Mouse (Mus musculus) gastrocnemius, postnatal 36 days (tissue): ENCODE measurements around the gene Tmem165. TPM values are rescaled to one million over a fixed set of nuclear protein-coding genes. Genes with fewer than 3 reads are reported as not detected.

Experiments
- DNase-seq, 2 experiments: peaks; one replicate each; pipeline ENCODE4 v3.0.0; 2022
- intact Hi-C: fragments of 180-260 bp; cut with DNase I; formaldehyde crosslinking; loops from one replicate; pipeline ENCODE4 v1.15.1; 2025
- total RNA-seq, 2 experiments: library from RNA; stranded (reverse); gene quantifications; 2 replicates each; pipeline ENCODE4 v1.2.3; 2021

Tmem165 gene
- total RNA-seq, 2 experiments from 2014 or later, result 13.8 to 17.0 TPM

GRCm38 (mm10) chr5:76163828-76164390 is 19.8 kb upstream of the Tmem165 start:
- intact Hi-C loops, result no loop called here
- DNase-seq, result no peak

DNA sequence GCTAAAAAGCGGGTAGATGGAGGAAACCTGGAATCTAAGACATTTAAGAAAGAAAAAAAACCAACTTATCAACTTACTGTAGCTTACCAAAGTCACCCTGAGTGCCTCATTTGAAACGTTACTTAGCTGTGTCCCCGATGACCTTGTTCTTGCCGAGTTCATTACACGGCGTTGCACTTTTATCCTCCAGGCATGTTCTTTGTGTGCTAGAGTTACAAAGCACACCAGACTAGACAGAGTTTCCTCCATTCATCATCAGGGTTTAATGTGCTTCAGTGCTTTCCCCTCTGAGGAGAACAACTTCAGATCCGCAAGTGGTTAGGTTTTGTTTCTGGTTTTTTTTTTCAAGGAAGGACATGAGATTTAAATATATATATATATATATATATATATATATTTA is 18.9 kb upstream of the Tmem165 start:
- intact Hi-C loops, result no loop called here
- no peak for DNase-seq

DNA sequence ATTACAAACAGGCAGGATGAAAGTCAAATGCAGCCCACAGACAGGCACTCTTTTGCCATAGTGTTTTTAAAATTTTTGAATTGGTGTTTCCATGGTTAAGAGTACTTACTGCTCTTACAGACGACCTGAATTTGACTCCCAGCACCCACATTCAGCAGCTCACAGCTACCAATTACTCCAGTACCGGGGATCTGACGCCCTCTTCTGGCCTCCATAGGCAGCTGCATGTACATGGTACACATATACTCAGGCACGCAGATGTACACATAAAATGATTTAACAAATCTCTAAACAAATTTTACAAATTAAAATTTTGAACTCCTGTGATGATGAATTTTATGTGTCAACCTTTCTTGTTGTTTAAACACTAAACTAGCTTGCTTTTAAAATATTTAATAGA is 13.2 kb upstream of the Tmem165 start:
- no peak for DNase-seq
- intact Hi-C loops, result no loop called here

GRCm38 (mm10) chr5:76171039-76171438 is 12.6 kb upstream of the Tmem165 start:
- intact Hi-C loops, result no loop called here
- no peak for DNase-seq

GRCm38 (mm10) chr5:76175051-76175450 is 8.6 kb upstream of the Tmem165 start:
- intact Hi-C loops, result no loop called here
- no peak for DNase-seq

DNA sequence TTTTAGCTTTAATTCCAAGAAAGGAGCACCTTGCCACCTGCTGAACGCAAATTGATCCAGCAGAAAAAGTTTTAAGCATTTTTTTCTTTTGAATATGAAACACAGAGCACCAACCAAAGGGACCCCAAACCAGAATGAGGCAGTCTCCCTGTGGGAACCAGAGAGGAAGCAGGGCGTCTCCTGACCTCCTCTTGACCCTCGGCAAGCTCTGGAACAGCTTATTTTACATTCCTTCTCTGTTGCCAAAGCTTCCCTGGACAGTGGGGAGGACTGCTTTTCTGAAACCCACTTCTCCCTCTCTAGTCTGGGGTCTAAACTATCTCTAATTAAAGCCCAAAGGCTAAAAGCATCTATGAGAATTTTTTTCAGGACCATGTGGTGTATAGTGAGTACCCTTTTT is 7.3 kb upstream of the Tmem165 start:
- no peak for DNase-seq
- intact Hi-C loops, result no loop called here

DNA sequence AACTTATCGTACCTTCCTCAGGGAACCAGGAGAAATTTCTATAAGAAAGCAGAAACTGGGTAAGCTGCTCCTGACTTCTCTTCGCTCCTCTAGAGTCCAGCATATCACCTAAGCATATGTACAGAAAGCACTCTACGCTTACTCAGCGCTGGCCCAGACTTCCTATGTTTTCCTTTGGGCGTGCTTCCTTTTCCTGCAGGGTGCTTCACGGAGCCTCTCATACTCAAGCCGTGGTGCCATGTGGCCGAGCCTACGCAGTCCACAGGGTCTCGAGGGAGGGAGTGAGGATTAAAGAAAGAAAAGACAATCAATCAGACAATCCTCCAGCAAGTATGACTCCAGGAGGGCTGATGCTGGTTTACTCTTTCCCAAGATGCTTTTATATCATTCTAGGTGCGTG is 6.8 kb upstream of the Tmem165 start:
- intact Hi-C loops, result no loop called here
- DNase-seq, result no peak

DNA sequence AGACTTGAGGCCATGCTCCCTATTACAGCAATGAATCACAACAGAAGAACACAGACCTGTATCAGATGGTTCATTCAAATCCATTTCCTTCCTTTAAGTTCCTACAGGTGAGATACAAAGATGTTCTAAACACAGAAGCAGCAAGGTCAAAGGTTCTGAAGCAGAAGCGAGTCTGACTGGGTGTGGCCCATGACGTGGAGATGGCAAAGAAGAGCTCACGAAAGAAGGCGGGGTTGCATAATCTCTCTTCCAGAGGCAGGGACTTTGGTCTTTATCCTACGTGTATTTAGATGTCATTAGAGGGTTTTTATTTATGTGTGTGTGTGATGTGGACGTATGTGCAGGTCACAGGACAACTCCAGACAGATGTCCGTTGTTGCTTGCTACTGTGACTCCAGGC is 6.0 kb upstream of the Tmem165 start:
- intact Hi-C loops, result no loop called here
- DNase-seq, result no peak

- intact Hi-C loops, result no loop called here
- DNase-seq, result no peak
These were observed 4.5 kb upstream of the Tmem165 start for GRCm38 (mm10) chr5:76179171-76179570.

GRCm38 (mm10) chr5:76179791-76180190 is 3.9 kb upstream of the Tmem165 start:
- no peak for DNase-seq
- intact Hi-C loops, result loop anchor here (5.0 kb wide), 1 partner anchor 37 kb away; the partner anchor contains the start of gene Srd5a3

- no peak for DNase-seq
- intact Hi-C loops, result loop anchor here (5.0 kb wide), 1 partner anchor 40 kb away; the partner anchor contains the start of gene Srd5a3
These were observed 1.4 kb upstream of the Tmem165 start for GRCm38 (mm10) chr5:76182326-76182725.

DNA sequence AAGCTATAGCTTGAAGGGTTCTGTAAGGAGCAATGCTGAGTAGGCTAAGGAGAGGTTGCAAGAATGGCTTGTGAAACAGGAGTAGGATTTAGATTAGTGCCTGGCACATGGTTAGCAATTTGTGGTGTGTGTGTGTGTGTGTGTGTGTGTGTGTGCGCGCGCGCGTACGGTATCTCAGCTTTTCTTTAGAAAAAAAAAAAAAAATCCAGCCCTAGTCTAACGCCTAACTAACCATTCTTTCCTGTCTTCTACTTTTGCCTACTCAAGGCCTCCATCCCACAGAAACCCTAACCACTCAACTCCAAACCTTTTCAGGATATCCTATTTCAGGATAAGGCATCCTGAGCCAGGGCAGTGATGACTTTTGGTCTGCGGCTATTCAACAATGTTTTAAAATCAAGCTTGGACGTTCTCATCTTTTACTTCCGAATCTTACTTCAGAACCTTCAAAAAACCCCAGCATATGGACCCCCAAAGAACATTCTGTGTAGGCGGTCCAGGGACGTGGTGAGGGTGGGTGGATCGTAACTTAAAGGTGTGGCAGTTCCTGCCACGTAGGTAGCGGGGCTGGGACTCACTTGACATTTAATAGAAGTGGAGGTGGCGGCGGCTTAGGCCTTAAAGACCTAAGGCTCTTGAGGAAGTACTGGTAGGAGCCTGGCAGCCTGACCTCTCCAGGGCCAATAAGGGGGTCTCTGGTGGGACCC is 484 bp upstream of the Tmem165 start:
- intact Hi-C loops, result loop anchor here (5.0 kb wide), 1 partner anchor 41 kb away; the partner anchor contains the start of gene Srd5a3

GRCm38 (mm10) chr5:76184286-76185080 is 803 bp downstream of the Tmem165 start:
- DNase-seq, result peak; percentile 39 to 47
- intact Hi-C loops, result loop anchor here (5.0 kb wide), 1 partner anchor 42 kb away; the partner anchor contains the start of gene Srd5a3

More for the DNA sequence above, 484 bp upstream of the Tmem165 start:
- no peak for DNase-seq

DNA sequence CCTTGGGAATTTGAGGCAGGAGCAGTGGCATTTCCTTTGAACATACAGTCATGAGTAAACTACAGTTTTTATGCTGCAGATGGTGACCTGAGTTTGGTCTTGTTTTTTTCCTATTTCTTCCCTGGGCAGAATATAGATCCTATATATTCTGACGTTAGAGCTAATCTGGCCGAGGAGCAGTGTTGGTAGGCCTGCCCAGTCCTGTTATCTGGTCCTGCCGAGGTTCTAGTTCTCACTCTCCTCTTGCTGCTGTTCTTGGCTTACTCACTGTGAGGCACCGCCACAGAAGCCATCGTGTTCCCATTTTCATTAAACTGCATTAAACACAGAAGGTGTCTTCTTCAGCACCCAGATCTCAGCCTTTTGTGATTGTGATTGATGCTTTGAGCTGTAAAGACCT is 4.2 kb downstream of the Tmem165 start:
- DNase-seq, result no peak
- intact Hi-C loops, result no loop called here

GRCm38 (mm10) chr5:76190609-76191008 is 6.9 kb downstream of the Tmem165 start:
- intact Hi-C loops, result no loop called here

DNA sequence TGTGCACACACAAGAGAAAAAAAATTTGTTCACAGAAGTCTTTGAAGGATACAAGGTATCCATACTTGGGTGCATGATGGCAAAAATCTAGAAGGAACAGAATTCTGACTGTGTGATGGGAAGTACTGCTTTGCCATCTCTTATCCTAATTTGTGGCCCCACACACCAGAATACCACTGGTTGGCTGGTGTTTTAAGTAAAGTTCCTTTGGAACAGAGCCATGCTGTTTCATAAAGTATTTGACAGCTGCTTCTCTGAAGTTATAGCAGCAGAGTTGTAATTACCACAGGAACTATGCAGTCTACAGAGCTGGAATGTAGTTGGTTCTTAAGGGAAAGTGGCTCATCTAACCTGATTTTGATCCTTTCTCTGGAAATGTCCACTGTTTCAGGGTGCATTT is 9.4 kb downstream of the Tmem165 start:
- intact Hi-C loops, result no loop called here

More at GRCm38 (mm10) chr5:76190609-76191008, 6.9 kb downstream of the Tmem165 start:
- DNase-seq, result no peak

GRCm38 (mm10) chr5:76194377-76194945 is 10.8 kb downstream of the Tmem165 start:
- no peak for DNase-seq
- intact Hi-C loops, result no loop called here

More for the DNA sequence above, 9.4 kb downstream of the Tmem165 start:
- DNase-seq, result no peak

DNA sequence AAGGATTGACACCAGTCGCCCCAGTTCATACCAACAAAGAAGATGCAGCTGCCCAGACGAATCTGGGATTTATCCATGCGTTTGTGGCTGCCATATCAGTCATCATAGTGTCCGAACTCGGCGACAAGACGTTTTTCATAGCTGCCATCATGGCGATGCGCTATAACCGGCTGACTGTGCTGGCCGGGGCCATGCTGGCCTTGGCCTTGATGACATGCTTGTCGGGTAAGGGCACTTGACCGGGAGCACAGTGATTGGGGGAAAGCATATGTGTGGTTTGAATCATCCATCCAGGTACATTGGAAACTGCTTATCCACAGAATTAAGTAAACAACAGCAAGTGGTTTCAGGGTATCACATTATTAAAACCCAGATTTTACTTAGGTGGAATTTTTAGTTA is 15.7 kb downstream of the Tmem165 start:
- no peak for DNase-seq
- intact Hi-C loops, result no loop called here

DNA sequence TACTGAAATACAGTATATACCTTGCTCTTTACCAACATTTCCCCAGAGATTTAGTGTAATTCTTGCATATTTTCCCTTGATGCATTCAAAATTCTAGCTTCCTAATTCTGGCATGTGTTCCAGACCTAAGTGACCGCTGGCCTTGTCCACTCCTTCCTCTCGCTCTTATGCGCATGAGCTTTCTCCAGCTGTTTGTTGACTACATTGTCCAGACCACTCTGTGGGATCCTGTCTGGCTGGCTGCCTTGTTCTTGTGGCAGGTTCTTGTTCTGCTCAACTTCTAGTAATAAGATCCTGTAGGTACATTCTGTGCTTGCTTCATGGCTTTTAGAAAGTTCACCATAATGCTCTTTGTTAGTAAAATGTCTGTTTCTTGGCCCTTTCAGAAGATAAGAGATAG is 19.5 kb downstream of the Tmem165 start:
- intact Hi-C loops, result no loop called here
- no peak for DNase-seq

DNA sequence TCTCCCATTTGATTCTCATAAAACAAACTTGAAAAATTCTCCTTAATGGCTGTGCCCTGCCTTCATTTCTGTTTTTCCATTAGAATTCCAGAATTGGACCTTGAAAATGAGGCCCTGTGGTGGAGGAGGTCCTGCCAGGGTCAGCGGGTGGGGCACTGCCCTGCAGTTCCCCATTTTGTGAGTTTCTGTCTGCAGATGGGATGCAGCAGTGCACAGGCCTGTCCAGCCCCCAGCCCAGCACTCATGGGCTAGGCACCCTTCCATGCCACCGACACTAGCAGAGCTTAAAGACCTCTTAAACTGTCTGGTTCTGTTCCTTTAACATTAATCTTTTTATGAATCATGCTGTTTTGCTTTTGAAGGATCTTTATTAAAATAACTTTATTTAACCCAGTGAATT is 22.2 kb downstream of the Tmem165 start:
- intact Hi-C loops, result no loop called here

DNA sequence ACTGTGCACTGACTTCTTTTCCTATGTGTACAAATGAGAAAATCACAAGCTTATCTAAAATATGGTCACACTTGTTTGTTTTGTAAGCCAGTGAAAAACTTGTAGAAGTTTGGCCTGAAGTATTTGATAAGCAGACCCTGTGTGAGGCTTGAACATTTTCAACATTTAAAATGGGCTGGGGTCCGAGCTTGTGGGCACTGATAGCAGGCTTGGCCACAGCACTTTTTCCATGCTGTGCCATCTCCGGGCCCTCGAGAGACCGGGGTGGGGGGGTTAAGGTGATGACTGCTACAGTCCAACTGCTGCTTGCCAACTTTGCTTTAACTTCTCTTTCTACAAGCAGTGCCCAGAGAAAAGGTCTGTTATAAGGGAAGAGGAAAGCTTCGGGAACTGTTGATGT is 24.4 kb downstream of the Tmem165 start:
- no peak for DNase-seq
- intact Hi-C loops, result no loop called here

More for the DNA sequence above, 22.2 kb downstream of the Tmem165 start:
- DNase-seq, result no peak
